Mouse (Mus musculus) ES-Bruce4 (cell line): ENCODE measurements around the gene Pde4d. TPM values are rescaled to one million over a fixed set of nuclear protein-coding genes. Genes with fewer than 3 reads are reported as not detected.

Experiments
- H3K27ac ChIP-seq: 2 replicates; pipeline ENCODE4 v1.5.1; 2012; ENCODE audit warnings: low read length, inconsistent platforms; ENCODE audit not compliant: insufficient read depth
- H3K27me3 ChIP-seq: 2 replicates; pipeline ENCODE4 v1.6.1; 2012; ENCODE audit warnings: mild to moderate bottlenecking, low read length, inconsistent platforms; ENCODE audit not compliant: control insufficient read depth, poor library complexity, insufficient read depth, severe bottlenecking
- H3K36me3 ChIP-seq: 2 replicates; pipeline ENCODE4 v1.6.1; 2012; ENCODE audit warnings: inconsistent platforms, mild to moderate bottlenecking, low read length, moderate library complexity; ENCODE audit not compliant: control insufficient read depth, poor library complexity, insufficient read depth, severe bottlenecking
- H3K4me1 ChIP-seq: one replicate; pipeline ENCODE4 v1.8.1; 2011; ENCODE audit warnings: low read length; ENCODE audit not compliant: control insufficient read depth, insufficient read depth
- H3K4me3 ChIP-seq: 2 replicates; pipeline ENCODE4 v1.5.1; 2011; ENCODE audit warnings: low read depth, mild to moderate bottlenecking, low read length
- H3K9ac ChIP-seq: 2 replicates; pipeline ENCODE4 v1.6.1; 2012; ENCODE audit warnings: low read depth, mild to moderate bottlenecking, inconsistent platforms; ENCODE audit not compliant: poor library complexity, severe bottlenecking
- H3K9me3 ChIP-seq: replicated peaks from 2 replicates; pipeline ENCODE4 v1.6.1; 2012; ENCODE audit warnings: mild to moderate bottlenecking, low read length, inconsistent platforms; ENCODE audit not compliant: control insufficient read depth, poor library complexity, insufficient read depth, severe bottlenecking
- CTCF ChIP-seq: IDR thresholded peaks from one replicate; pipeline ENCODE4 v1.8.1; 2011; ENCODE audit warnings: low read depth, low read length
- EP300 ChIP-seq: IDR thresholded peaks from 2 replicates; pipeline ENCODE4 v1.6.1; 2011; ENCODE audit warnings: low read depth, low read length; ENCODE audit not compliant: insufficient read depth
- POLR2A ChIP-seq: IDR thresholded peaks from one replicate; pipeline ENCODE4 v1.8.1; 2011; ENCODE audit warnings: low read length; ENCODE audit not compliant: insufficient read depth
- polyA plus RNA-seq: library from polyadenylated mRNA; stranded (reverse); fragments of >200 nt; gene quantifications from 2 replicates; pipeline ENCODE4 v1.2.4, GENCODE M21; 2011; ENCODE audit warnings: low read depth; ENCODE audit not compliant: missing spikeins, insufficient read depth, insufficient read length

Pde4d gene
- polyA plus RNA-seq, 1 experiment: 5.0 TPM

GRCm38 (mm10) chr13:109645910-109646284 is 1196.1 kb downstream of the Pde4d start:
- no peak for TF ChIP-seq POLR2A
- TF ChIP-seq EP300: no peak
- TF ChIP-seq CTCF: no peak
- no peak overlapping the region for H3K4me3 ChIP-seq

DNA sequence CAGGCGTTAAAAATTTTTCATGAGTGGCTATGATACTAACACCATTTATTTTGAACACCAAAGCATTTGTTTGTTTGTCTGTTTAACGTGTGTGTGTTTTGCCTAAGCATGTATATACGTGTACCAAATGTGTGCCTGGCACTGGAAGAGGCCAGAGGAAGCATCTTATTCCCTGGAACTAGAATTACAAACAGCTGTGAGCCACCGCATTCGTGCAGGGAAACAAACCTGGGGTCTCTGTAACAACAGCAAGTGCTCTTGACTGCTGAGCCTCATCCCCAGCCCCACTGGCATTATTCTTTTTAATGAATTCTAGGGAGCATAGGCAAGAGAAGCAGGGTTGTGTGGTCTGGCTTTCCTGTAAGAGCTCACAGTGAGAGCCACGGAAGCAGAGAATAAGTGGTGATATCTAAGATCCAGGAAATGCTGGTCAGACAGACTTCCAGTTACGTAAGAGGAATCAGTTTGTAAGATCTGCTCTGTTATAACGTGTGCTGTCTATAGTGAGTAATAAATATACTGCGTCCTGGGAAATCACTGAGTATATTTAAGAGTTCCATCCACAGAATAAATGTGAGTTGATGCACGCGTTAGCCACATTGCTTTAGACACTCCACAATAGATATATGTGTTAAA is 1197.0 kb downstream of the Pde4d start:
- Histone ChIP-seq H3K4me3 (no peak overlapping the region), H3K9ac (no peak overlapping the region), H3K27ac (no peak overlapping the region), H3K4me1 (no peaks in the 10 kb centered on the region), H3K36me3 (no peaks in the 10 kb centered on the region), H3K9me3 (no peaks in the 10 kb centered on the region), H3K27me3 (no peaks in the 10 kb centered on the region)
- TF ChIP-seq POLR2A: no peak

More at GRCm38 (mm10) chr13:109645910-109646284, 1196.1 kb downstream of the Pde4d start:
- no peak overlapping the region for H3K9ac ChIP-seq
- no peaks in the 10 kb centered on the region for H3K36me3 ChIP-seq
- no peaks in the 10 kb centered on the region for H3K27me3 ChIP-seq
- H3K4me1 ChIP-seq: peaks cover 3% of the 10 kb centered on the region
- H3K27ac ChIP-seq: no peak overlapping the region
- H3K9me3 ChIP-seq: no peaks in the 10 kb centered on the region

DNA sequence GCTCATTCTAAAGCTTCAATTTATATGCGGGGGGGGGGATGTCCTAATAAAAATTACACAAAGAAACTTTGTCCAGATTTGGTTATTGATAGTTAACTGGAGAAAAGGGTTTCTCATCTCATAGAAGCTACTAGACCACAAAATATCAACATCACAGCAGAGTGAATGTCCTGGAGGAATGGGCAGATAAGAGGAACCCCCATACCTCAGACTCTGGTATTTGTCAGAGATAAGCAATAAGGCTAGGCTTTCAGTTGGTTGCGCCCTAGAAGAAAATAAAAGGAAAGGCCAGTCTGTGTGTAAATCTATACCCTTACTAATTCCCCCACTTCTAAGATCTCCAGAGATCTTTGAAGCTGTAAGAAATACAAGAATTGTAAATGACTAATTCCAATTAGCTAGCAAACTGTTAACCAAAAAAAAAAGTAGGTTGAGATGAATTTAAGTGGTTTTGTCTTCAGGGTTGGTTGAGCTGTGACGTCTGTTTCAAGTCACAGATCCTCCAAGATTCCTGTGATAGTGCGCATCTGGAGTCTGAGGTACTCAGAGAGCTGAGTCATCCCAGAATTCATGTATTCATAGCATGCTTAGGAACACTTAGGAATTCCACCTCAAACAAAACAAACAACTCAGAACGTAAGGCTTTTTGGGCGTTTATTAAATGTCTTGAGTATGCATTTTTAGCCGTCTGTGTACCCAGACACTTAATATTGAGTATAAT is 1197.9 kb downstream of the Pde4d start:
- no peaks in the 10 kb centered on the region for H3K4me1 ChIP-seq
- TF ChIP-seq CTCF (no peak), POLR2A (no peak), EP300 (no peak)
- H3K9ac ChIP-seq: no peak overlapping the region
- no peaks in the 10 kb centered on the region for H3K27me3 ChIP-seq
- H3K4me3 ChIP-seq: no peak overlapping the region
- no peaks in the 10 kb centered on the region for H3K36me3 ChIP-seq
- no peak overlapping the region for H3K27ac ChIP-seq
- no peaks in the 10 kb centered on the region for H3K9me3 ChIP-seq

GRCm38 (mm10) chr13:109648311-109648710 is 1198.6 kb downstream of the Pde4d start:
- Histone ChIP-seq H3K9ac (no peak overlapping the region), H3K4me1 (no peaks in the 10 kb centered on the region), H3K4me3 (no peak overlapping the region), H3K27me3 (no peaks in the 10 kb centered on the region), H3K27ac (no peak overlapping the region), H3K9me3 (no peaks in the 10 kb centered on the region), H3K36me3 (no peaks in the 10 kb centered on the region)
- TF ChIP-seq CTCF (no peak), EP300 (no peak), POLR2A (no peak)

- no peak overlapping the region for H3K9ac ChIP-seq
- no peaks in the 10 kb centered on the region; the same call in 1 of the 2 replicates for H3K27me3 ChIP-seq
- no peak overlapping the region for H3K4me3 ChIP-seq
- no peaks in the 10 kb centered on the region for H3K4me1 ChIP-seq
- TF ChIP-seq POLR2A (no peak), CTCF (no peak), EP300 (no peak)
- no peaks in the 10 kb centered on the region for H3K9me3 ChIP-seq
- H3K36me3 ChIP-seq: no peaks in the 10 kb centered on the region
- peak overlapping the region; percentile 15; the same call in 1 of the 2 replicates for H3K27ac ChIP-seq
These were observed 1202.2 kb downstream of the Pde4d start for GRCm38 (mm10) chr13:109651790-109652605.

DNA sequence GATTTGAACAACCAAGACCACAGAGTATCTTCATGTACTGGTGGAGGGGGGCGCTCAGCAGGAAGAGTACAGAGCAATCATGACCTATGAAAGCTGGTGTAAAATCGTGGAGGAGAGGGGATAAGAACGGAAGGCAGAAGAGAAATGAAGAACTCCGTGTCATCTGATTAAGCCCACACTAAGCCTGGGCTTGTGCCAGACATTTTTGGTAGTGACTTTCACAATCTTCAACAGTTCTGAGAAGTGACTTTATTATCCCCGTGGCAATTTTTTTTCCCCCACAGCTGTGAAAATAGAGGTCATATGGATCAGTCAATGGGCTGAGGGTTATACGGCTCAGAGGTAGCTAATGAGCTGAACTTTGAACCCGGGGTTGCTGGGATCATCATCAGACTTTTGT is 1202.9 kb downstream of the Pde4d start:
- Histone ChIP-seq H3K9me3 (no peaks in the 10 kb centered on the region), H3K27me3 (no peaks in the 10 kb centered on the region; the same call in 1 of the 2 replicates), H3K4me1 (no peaks in the 10 kb centered on the region), H3K9ac (no peak overlapping the region), H3K36me3 (no peaks in the 10 kb centered on the region), H3K4me3 (no peak overlapping the region), H3K27ac (no peak overlapping the region)
- TF ChIP-seq EP300: no peak
- TF ChIP-seq POLR2A: no peak
- no peak for TF ChIP-seq CTCF
